Mouse (Mus musculus): ENCODE measurements around the gene Gm49339.

DNA sequence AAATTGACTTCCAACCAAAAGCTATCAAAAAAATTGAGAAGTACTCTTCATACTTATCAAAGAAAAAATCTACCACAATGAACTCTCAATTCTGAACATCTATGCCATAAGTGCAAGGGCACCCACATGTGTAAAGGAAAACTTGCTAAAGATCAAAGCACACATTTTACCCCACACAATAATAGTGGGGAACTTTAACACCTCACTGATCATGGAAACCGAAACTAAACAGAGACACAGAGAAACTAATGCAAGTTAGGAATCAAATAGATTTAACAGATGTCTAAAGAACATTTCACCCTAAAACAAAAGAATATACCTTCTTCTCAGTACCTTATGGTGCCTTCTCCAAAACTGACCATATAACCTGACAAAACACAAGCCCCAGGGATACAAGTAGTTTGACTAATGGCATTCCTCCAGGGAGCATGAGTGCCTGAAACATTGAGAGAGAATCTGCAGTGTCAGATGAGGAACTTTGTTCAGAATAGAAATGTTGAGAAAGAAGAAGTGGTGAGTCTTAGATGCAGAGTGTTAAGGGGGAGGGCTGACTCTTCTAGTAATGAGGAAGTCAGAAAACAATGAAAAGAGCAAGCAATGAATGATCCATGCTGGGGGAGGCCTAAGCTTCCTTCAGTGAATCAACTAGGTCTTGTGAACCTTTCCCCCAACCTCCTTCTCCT, 26.7 kb upstream of the Gm49339 start:
- TF ChIP-seq TBP (conservative IDR thresholded peaks at IDR 0.05; ENCODE audit: low read depth, low read length) (peak; percentile 54; the same call in 1 of the 2 replicates), CTCF (conservative IDR thresholded peaks at IDR 0.05 in 1 of 2, IDR thresholded peaks at IDR 0.05 in 1 of 2; ENCODE audit: low read depth in 2 of 2, low read length in 2 of 2) (no peak), CHD2 (IDR thresholded peaks at IDR 0.05; ENCODE audit: low read length) (peak; percentile 38; the same call in 1 of the 2 replicates), MAX (IDR thresholded peaks at IDR 0.05; ENCODE audit: low read length) (peak; percentile 73), EP300 (IDR thresholded peaks at IDR 0.05; ENCODE audit: low read length) (peak; percentile 61), POLR2A (IDR thresholded peaks at IDR 0.05; ENCODE audit: low read depth, low read length) (no peak)
